Mouse (Mus musculus): ENCODE measurements around the gene Snx12. TPM values are rescaled to one million over a fixed set of nuclear protein-coding genes. Genes with fewer than 3 reads are reported as not detected.
"Not testable (repeated sequence)": the region's sequence is repeated elsewhere in the genome, so short reads cannot be mapped to it uniquely, and the experiment has no call there.

The Snx12 gene
- polyA plus RNA-seq, 1 experiment from 2014 or later, result 47.4 TPM

DNA sequence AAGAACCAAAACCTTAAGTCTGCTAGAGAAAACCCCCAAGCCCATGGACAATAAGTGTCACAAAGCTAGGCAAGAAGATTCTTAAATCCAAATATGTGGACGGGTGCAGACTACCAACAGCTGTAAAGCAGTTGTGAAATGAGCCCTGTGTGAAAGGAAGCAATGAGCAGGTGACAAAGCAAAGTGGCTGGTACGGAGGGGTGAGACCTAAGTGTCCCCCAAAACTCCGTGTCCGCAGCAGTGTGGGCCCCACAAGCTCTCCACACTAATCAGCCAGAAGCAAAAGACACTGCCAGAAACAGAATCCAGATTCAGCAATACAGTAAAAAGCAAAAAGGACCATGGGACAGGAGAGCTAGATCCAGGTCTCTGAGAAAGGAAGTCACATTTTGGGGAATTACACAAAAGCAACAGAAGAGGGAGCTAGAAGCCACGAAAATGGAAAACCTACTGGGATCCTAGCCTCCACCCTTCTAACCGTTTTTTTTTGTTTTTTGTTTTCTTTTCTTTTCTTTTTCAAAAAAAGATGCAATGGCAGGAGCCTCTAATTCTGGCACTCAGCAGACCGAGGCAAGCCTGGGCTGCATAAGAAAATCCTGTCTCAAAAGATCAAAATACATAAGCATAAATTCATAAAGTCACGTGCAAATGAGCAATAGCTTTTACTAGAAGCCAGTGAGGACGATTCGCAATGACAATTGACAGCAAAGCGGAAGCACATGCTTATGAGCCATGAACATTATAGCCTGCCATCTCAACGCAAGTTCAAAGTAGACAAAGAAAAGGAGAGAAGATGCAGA, 90.2 kb downstream of the Snx12 start:
- no peak overlapping the region for H3K27ac ChIP-seq (ENCODE audit: poor library complexity, severe bottlenecking)
- peak overlapping the region; percentile 44 for H3K4me2 ChIP-seq
- H3K9me3 ChIP-seq (replicated peaks), result no peaks in the 10 kb centered on the region
- H3K27me3 ChIP-seq (replicated peaks), result no peaks in the 10 kb centered on the region
- no peaks in the 10 kb centered on the region for H3K4me1 ChIP-seq (replicated peaks)
- 40% methylated on average over 12 of the region's 12 CpGs for WGBS
- H3K9ac ChIP-seq, result no peak overlapping the region
- peak overlapping the region; percentile 12; the same call in 1 of the 2 replicates for H3K4me3 ChIP-seq
- ATAC-seq (ENCODE audit: insufficient number of reproducible peaks, low FRiP score), result no peak
- H3K36me3 ChIP-seq, result no peaks in the 10 kb centered on the region

DNA sequence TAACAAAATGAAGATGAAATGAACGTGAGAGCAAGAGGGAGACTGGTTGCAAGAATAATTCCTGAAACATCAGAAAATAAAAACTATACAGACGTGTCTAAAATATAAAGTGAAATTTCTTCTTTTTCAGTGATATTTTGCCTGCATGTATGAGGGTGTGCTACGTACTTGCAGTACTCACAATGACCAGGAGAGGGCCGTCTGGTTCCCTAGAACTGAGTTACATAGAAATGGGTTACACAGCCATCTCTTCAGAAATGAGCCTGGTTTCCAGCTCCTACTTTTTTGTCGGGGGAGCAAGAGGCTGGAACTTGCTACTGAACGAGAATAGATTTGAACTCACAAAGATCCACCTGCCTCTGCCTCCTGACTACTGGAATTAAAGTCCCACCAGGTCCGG, 91.4 kb downstream of the Snx12 start:
- Histone ChIP-seq H3K27me3 (replicated peaks) (no peaks in the 10 kb centered on the region), H3K27ac (ENCODE audit: poor library complexity, severe bottlenecking) (no peak overlapping the region), H3K9ac (no peak overlapping the region), H3K4me2 (no peak overlapping the region), H3K36me3 (no peaks in the 10 kb centered on the region), H3K4me3 (no peak overlapping the region), H3K9me3 (replicated peaks) (no peaks in the 10 kb centered on the region), H3K4me1 (replicated peaks) (0 out of 2 replicates have a peak, but pooled peaks cover 6% of the 10 kb centered on the region)
- no peak for ATAC-seq (ENCODE audit: insufficient number of reproducible peaks, low FRiP score)
- WGBS, result 26% methylated on average over 7 of the region's 7 CpGs

DNA sequence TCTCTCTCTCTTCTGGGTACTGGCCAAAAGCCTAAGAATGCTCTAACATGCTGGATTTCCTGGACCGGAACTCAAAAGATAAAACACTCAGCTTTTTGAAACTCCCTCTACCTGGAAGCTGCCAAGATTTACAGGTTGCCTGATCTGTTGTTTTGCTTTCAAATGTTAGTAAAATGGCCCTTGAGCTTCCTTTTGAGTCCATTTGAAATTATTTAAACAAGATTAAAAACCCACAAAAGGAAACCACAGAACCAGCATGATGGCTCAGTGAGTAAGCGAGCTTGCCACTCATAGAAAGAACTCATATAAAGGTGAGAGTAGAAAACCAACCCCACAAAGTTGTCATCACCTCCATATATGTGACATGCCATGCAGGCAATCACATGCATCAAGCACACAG, 93.8 kb downstream of the Snx12 start:
- Histone ChIP-seq H3K9ac (no peak overlapping the region), H3K27me3 (replicated peaks) (no peaks in the 10 kb centered on the region), H3K4me1 (replicated peaks) (0 out of 2 replicates have a peak, but pooled peaks cover 6% of the 10 kb centered on the region), H3K4me3 (no peak overlapping the region), H3K9me3 (replicated peaks) (no peaks in the 10 kb centered on the region), H3K27ac (ENCODE audit: poor library complexity, severe bottlenecking) (no peak overlapping the region), H3K4me2 (no peak overlapping the region), H3K36me3 (no peaks in the 10 kb centered on the region)
- WGBS, result 75% methylated on average over 2 of the region's 2 CpGs
- ATAC-seq (ENCODE audit: insufficient number of reproducible peaks, low FRiP score), result no peak

GRCm38 (mm10) chrX:101126977-101127376, 95.4 kb downstream of the Snx12 start:
- H3K9ac ChIP-seq, result no peak overlapping the region
- no peaks in the 10 kb centered on the region for H3K36me3 ChIP-seq
- 0 out of 2 replicates have a peak, but pooled peaks cover 6% of the 10 kb centered on the region for H3K4me1 ChIP-seq (replicated peaks)
- no peak overlapping the region for H3K4me2 ChIP-seq
- WGBS, result 34% methylated on average over 2 of the region's 2 CpGs
- H3K27me3 ChIP-seq (replicated peaks), result no peaks in the 10 kb centered on the region
- no peak; the same call in 1 of the 2 replicates for ATAC-seq (ENCODE audit: insufficient number of reproducible peaks, low FRiP score)
- no peak overlapping the region for H3K4me3 ChIP-seq
- H3K27ac ChIP-seq (ENCODE audit: poor library complexity, severe bottlenecking), result peak overlapping the region; percentile 51; the same call in 1 of the 2 replicates
- no peaks in the 10 kb centered on the region for H3K9me3 ChIP-seq (replicated peaks)

- H3K27ac ChIP-seq (ENCODE audit: poor library complexity, severe bottlenecking), result peak overlapping the region; percentile 51
- H3K9me3 ChIP-seq (replicated peaks), result no peaks in the 10 kb centered on the region
- 52% methylated on average over 7 of the region's 7 CpGs for WGBS
- peak; percentile 45 for ATAC-seq (ENCODE audit: insufficient number of reproducible peaks, low FRiP score)
- H3K27me3 ChIP-seq (replicated peaks), result no peaks in the 10 kb centered on the region
- H3K4me1 ChIP-seq (replicated peaks), result 0 out of 2 replicates have a peak, but pooled peaks cover 6% of the 10 kb centered on the region
- H3K36me3 ChIP-seq, result no peaks in the 10 kb centered on the region
- no peak overlapping the region for H3K9ac ChIP-seq
- no peak overlapping the region for H3K4me3 ChIP-seq
- no peak overlapping the region for H3K4me2 ChIP-seq
These were observed 95.8 kb downstream of the Snx12 start for GRCm38 (mm10) chrX:101126474-101126955.

- Histone ChIP-seq H3K27me3 (replicated peaks) (no peaks in the 10 kb centered on the region), H3K36me3 (no peaks in the 10 kb centered on the region), H3K4me2 (no peak overlapping the region), H3K9me3 (replicated peaks) (no peaks in the 10 kb centered on the region), H3K4me3 (no peak overlapping the region), H3K27ac (ENCODE audit: poor library complexity, severe bottlenecking) (no peak overlapping the region), H3K9ac (no peak overlapping the region), H3K4me1 (replicated peaks) (no peaks in the 10 kb centered on the region)
- 50% methylated on average over 1 of the region's 1 CpGs for WGBS
- no peak for ATAC-seq (ENCODE audit: insufficient number of reproducible peaks, low FRiP score)
These were observed 101.8 kb downstream of the Snx12 start for GRCm38 (mm10) chrX:101120546-101120945.

DNA sequence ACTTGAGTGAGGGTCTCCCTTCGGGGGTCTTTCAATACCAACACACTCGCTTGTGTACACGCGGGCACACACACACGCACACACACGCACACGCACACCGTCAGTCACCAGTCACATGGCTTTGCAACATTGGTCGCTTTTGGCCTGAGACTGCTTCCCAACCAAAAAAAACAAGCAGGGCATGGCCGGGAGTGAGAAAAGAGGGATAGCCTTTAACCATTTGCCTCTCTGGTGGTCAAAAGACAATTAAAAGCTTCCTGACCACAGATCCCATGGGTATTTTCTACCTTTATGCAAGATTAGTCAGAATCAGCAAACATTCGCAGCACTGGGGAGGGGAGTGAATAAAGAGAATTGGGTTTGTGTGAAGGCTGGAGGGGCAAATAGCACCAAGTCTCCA, 136.4 kb downstream of the Snx12 start, which contains the start of gene Slc7a3:
Slc7a3 (minus strand) TSS at position 101 of the 400 bp plus-strand sequence.
- H3K36me3 ChIP-seq, result no peaks in the 10 kb centered on the region
- H3K27me3 ChIP-seq (replicated peaks), result peaks cover 31% of the 10 kb centered on the region
- no peak for ATAC-seq (ENCODE audit: insufficient number of reproducible peaks, low FRiP score)
- no peak within 1 kb of the TSS for H3K9ac ChIP-seq
- H3K4me3 ChIP-seq, result peak within 1 kb of the TSS; percentile 44
- peak within 1 kb of the TSS; percentile 82 for H3K4me2 ChIP-seq
- no peak within 1 kb of the TSS for H3K27ac ChIP-seq (ENCODE audit: poor library complexity, severe bottlenecking)
- no peaks in the 10 kb centered on the region for H3K9me3 ChIP-seq (replicated peaks)
- H3K4me1 ChIP-seq (replicated peaks), result no peaks in the 10 kb centered on the region
- WGBS, result 28% methylated on average over 11 of the region's 11 CpGs

DNA sequence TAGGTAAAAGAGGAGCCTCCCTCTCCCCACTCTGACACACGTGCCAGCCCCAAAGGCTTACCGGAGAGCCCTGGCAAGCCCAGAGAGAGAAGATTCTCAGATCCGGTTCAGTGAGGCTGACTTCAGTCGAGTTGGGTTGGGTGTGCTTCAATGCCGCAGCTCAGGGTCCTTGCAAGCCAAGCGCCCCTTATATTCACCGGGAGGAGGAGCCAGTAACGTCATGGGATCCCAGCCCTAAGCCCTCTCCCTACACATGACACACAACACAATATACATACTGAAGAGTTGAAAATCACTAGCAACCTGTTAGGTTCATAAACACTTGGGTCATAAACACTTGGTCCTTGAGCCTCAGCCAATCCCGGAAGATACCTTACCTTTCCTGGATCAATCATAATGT, 137.2 kb downstream of the Snx12 start:
- not testable (repeated sequence) for H3K36me3 ChIP-seq; ATAC-seq (ENCODE audit: insufficient number of reproducible peaks, low FRiP score); H3K9me3 ChIP-seq (replicated peaks); H3K9ac ChIP-seq; H3K27ac ChIP-seq (ENCODE audit: poor library complexity, severe bottlenecking); H3K4me1 ChIP-seq (replicated peaks)
- WGBS, result 19% methylated on average over 9 of the region's 9 CpGs
- peak overlapping the region; percentile 82 for H3K4me2 ChIP-seq
- peak overlapping the region; percentile 44 for H3K4me3 ChIP-seq
- peaks cover 31% of the 10 kb centered on the region for H3K27me3 ChIP-seq (replicated peaks)

- Histone ChIP-seq H3K9me3 (replicated peaks) (no peaks in the 10 kb centered on the region), H3K4me3 (no peak overlapping the region), H3K9ac (no peak overlapping the region), H3K27ac (ENCODE audit: poor library complexity, severe bottlenecking) (no peak overlapping the region), H3K4me1 (replicated peaks) (no peaks in the 10 kb centered on the region), H3K4me2 (peak overlapping the region; percentile 82; the same call in 1 of the 2 replicates), H3K36me3 (no peaks in the 10 kb centered on the region), H3K27me3 (replicated peaks) (peaks cover 30% of the 10 kb centered on the region)
- no peak for ATAC-seq (ENCODE audit: insufficient number of reproducible peaks, low FRiP score)
- 53% methylated on average over 2 of the region's 2 CpGs for WGBS
These were observed 138.2 kb downstream of the Snx12 start for GRCm38 (mm10) chrX:101084192-101084591.

GRCm38 (mm10) chrX:101065245-101065644, 157.1 kb downstream of the Snx12 start:
- no peak for ATAC-seq (ENCODE audit: insufficient number of reproducible peaks, low FRiP score)
- Histone ChIP-seq H3K4me2 (no peak overlapping the region), H3K9me3 (replicated peaks) (no peaks in the 10 kb centered on the region; the same call in 1 of the 2 replicates), H3K27ac (ENCODE audit: poor library complexity, severe bottlenecking) (no peak overlapping the region), H3K4me1 (replicated peaks) (no peaks in the 10 kb centered on the region), H3K4me3 (no peak overlapping the region), H3K27me3 (replicated peaks) (no peaks in the 10 kb centered on the region), H3K9ac (no peak overlapping the region), H3K36me3 (no peaks in the 10 kb centered on the region)
- WGBS, result 74% methylated on average over 1 of the region's 1 CpGs

GRCm38 (mm10) chrX:101063503-101063902, 158.9 kb downstream of the Snx12 start:
- 63% methylated on average over 2 of the region's 2 CpGs for WGBS
- H3K9me3 ChIP-seq (replicated peaks), result peaks cover 5% of the 10 kb centered on the region; the same call in 1 of the 2 replicates
- no peak overlapping the region for H3K4me2 ChIP-seq
- no peaks in the 10 kb centered on the region for H3K27me3 ChIP-seq (replicated peaks)
- no peak overlapping the region for H3K4me3 ChIP-seq
- H3K9ac ChIP-seq, result no peak overlapping the region
- ATAC-seq (ENCODE audit: insufficient number of reproducible peaks, low FRiP score), result no peak
- H3K4me1 ChIP-seq (replicated peaks), result no peaks in the 10 kb centered on the region
- H3K36me3 ChIP-seq, result no peaks in the 10 kb centered on the region
- H3K27ac ChIP-seq (ENCODE audit: poor library complexity, severe bottlenecking), result no peak overlapping the region
